Mouse (Mus musculus) layer of hippocampus, adult 8-10 months (tissue): ENCODE results near the gene Agps. TPM values are rescaled to one million over a fixed set of nuclear protein-coding genes. Genes with fewer than 3 reads are reported as not detected.

Experiments
- DNase-seq, 2 experiments: peaks; one replicate each; pipeline ENCODE4 v3.0.0; 2022; ENCODE audit warnings: low spot score in 2 of 2
- total RNA-seq, 4 experiments: library from RNA; stranded (reverse); gene quantifications; 2 replicates each; pipeline ENCODE4 v1.2.4; 2022

The Agps gene
- total RNA-seq, 4 experiments from 2014 or later = 35.6 to 42.7 (median 37.3) TPM

GRCm38 (mm10) chr2:75825603-75826002 is 6.4 kb upstream of the Agps start:
- DNase-seq = no peak

GRCm38 (mm10) chr2:75828931-75829610 is 2.9 kb upstream of the Agps start:
- no peak for DNase-seq

- no peak for DNase-seq
Measured at GRCm38 (mm10) chr2:75830233-75830632, 1.7 kb upstream of the Agps start.

GRCm38 (mm10) chr2:75832781-75833180 is 804 bp downstream of the Agps start:
- no peak for DNase-seq

- no peak for DNase-seq
Measured at GRCm38 (mm10) chr2:75834492-75834891, 2.5 kb downstream of the Agps start.

GRCm38 (mm10) chr2:75842302-75842701 is 10.3 kb downstream of the Agps start:
- no peak for DNase-seq

GRCm38 (mm10) chr2:75847708-75848107 is 15.7 kb downstream of the Agps start:
- no peak for DNase-seq

GRCm38 (mm10) chr2:75852483-75852882 is 20.5 kb downstream of the Agps start:
- DNase-seq = no peak

- no peak for DNase-seq
Measured at GRCm38 (mm10) chr2:75854136-75854535, 22.2 kb downstream of the Agps start.

- no peak for DNase-seq
Measured at GRCm38 (mm10) chr2:75861115-75861514, 29.1 kb downstream of the Agps start.

- no peak for DNase-seq
Measured at GRCm38 (mm10) chr2:75869604-75870003, 37.6 kb downstream of the Agps start.

GRCm38 (mm10) chr2:75874008-75874559 is 42.1 kb downstream of the Agps start:
- no peak for DNase-seq

- DNase-seq = no peak
Measured at GRCm38 (mm10) chr2:75879791-75880190, 47.8 kb downstream of the Agps start.

GRCm38 (mm10) chr2:75883543-75883942 is 51.6 kb downstream of the Agps start:
- DNase-seq = peak in 1 of 2 experiments; percentile 56

GRCm38 (mm10) chr2:75891981-75892380 is 60.0 kb downstream of the Agps start:
- no peak for DNase-seq

- no peak for DNase-seq
Measured at GRCm38 (mm10) chr2:75895711-75896110, 63.7 kb downstream of the Agps start.

GRCm38 (mm10) chr2:75900281-75900680 is 68.3 kb downstream of the Agps start:
- no peak for DNase-seq

- no peak for DNase-seq
Measured at GRCm38 (mm10) chr2:75901869-75902268, 69.9 kb downstream of the Agps start.

- no peak for DNase-seq
Measured at GRCm38 (mm10) chr2:75907142-75907541, 75.2 kb downstream of the Agps start.

- no peak for DNase-seq
Measured at GRCm38 (mm10) chr2:75915040-75915439, 83.1 kb downstream of the Agps start.

- DNase-seq = no peak
Measured at GRCm38 (mm10) chr2:75923807-75924340, 91.9 kb downstream of the Agps start.

GRCm38 (mm10) chr2:75926061-75926460 is 94.1 kb downstream of the Agps start:
- DNase-seq = no peak

GRCm38 (mm10) chr2:75928011-75928410 is 96.0 kb downstream of the Agps start:
- DNase-seq = no peak
